Mouse (Mus musculus): ENCODE results near the gene Eif2d.

- TF ChIP-seq CTCF (IDR thresholded peaks at IDR 0.05; ENCODE audit: borderline replicate concordance, control insufficient read depth, extremely low read depth, insufficient read depth, low read length, poor library complexity) (no peak), POLR2A (IDR thresholded peaks at IDR 0.05; ENCODE audit: control insufficient read depth, extremely low read depth, insufficient read depth, low read length, poor library complexity) (no peak)
These were observed 31.0 kb upstream of the Eif2d start for GRCm38 (mm10) chr1:131121987-131122386.
